Mouse (Mus musculus): ENCODE data around the gene Cebpzos. TPM values are rescaled to one million over a fixed set of nuclear protein-coding genes. Genes with fewer than 3 reads are reported as not detected.

Cebpzos gene
- 106 and 123 TPM in 2 replicates for polyA plus RNA-seq (2014; fragmentation: Nextera tagmentation; extraction: Ambion mirVana)

DNA sequence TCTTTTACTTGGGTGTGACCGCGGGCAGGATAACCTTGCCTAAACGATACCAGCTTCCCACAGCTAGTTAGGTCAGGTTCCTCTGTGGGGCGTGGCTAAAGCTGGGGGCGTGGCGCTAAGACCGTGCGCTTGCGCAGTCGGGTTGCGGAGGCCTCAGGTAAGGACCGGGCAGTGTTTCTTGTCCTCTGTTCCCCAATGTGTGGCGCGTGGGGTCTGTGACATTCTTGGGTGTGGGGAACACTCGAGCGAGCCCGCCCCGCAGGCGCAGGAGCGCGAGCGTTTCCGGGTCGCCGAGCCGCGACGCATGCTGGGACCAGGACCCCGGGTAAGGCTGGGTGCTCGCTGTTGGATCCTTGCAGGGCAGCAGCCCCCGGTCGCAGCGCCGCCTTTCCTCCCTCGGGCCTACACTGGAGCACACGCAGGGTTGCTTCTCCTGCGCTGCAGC, at the start of gene Cebpzos:
Cebpzos (plus strand) TSS at position 132 of the 445 bp plus-strand sequence.
- Histone ChIP-seq H3K27me3 (ENCODE audit: control insufficient read depth, insufficient read depth, low read length) (no peaks in the 10 kb centered on the region), H3K9me3 (replicated peaks; ENCODE audit: control insufficient read depth, low read length) (no peaks in the 10 kb centered on the region), H3K36me3 (replicated peaks; ENCODE audit: control insufficient read depth, insufficient read depth, low read depth, low read length) (peaks cover 4% of the 10 kb centered on the region), H3K4me2 (ENCODE audit: low read depth, low read length) (peak within 1 kb of the TSS; percentile 63), H3K9ac (replicated peaks; ENCODE audit: low read length) (peak within 1 kb of the TSS; percentile 77), H3K4me1 (ENCODE audit: control insufficient read depth, insufficient read depth, low read length) (no peaks in the 10 kb centered on the region; the same call in 1 of the 2 replicates), H3K4me3 (ENCODE audit: low read depth, low read length) (peak within 1 kb of the TSS; percentile 58), H3K27ac (replicated peaks; ENCODE audit: low read depth, low read length) (peak within 1 kb of the TSS; percentile 76)
- DNase-seq (ENCODE audit: low spot score) (peak; percentile 92), ATAC-seq (replicated peaks; ENCODE audit: insufficient number of reproducible peaks, low FRiP score, low TSS enrichment, low read depth) (peak; percentile 94)
- under 1% methylated on average over 37 of the region's 37 CpGs for WGBS

DNA sequence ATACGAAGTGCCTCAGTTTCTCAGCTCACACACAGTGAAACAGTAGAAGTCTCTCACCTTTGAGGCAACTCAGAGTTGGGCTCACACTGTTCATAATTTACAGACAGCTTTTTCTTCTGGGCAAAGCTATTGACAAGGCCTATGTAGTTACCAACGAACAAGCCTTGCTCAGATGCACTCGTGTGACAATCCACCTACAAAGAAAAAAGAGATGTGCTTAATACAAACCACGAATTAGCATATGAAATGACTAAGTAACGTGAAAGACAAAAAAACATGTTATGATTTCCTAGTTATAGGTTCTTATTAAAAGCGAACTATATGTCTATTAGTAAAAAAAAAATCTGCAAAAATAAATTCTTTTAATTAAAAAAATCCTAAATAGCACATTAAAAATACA, 42.4 kb upstream of the Cebpzos start:
- Histone ChIP-seq H3K27me3 (ENCODE audit: control insufficient read depth, insufficient read depth, low read length) (no peaks in the 10 kb centered on the region), H3K9ac (replicated peaks; ENCODE audit: low read length) (no peak overlapping the region), H3K9me3 (replicated peaks; ENCODE audit: control insufficient read depth, low read length) (no peaks in the 10 kb centered on the region), H3K4me1 (ENCODE audit: control insufficient read depth, insufficient read depth, low read length) (no peaks in the 10 kb centered on the region), H3K36me3 (replicated peaks; ENCODE audit: control insufficient read depth, insufficient read depth, low read depth, low read length) (no peaks in the 10 kb centered on the region), H3K4me3 (ENCODE audit: low read depth, low read length) (no peak overlapping the region), H3K27ac (replicated peaks; ENCODE audit: low read depth, low read length) (no peak overlapping the region), H3K4me2 (ENCODE audit: low read depth, low read length) (no peak overlapping the region)
- no peak for ATAC-seq (replicated peaks; ENCODE audit: insufficient number of reproducible peaks, low FRiP score, low TSS enrichment, low read depth)
- 92% methylated on average over 6 of the region's 6 CpGs for WGBS
- no peak for DNase-seq (ENCODE audit: low spot score)

DNA sequence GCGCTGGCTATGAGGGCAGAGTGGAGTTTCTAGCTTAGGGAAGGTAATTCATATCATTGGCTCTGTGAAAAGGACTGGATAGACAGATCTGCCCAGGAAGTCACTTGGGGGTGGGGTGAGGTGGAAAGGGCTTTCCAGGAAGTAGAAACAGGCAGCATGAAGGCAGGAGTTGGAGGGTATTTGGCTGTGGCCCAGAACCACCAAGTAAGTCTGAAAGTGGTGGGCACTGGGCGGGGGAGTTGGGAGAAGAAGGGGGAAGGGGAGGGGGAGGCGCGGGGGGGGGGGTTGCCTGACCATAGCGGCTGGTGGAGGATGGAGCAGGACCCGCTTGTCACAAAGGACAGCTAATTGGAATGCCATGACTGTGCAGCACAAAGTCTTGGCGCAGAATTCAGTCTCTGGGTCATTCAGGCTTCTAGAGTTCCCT, 34.4 kb upstream of the Cebpzos start:
- Histone ChIP-seq H3K27me3 (ENCODE audit: control insufficient read depth, insufficient read depth, low read length) (no peaks in the 10 kb centered on the region), H3K4me2 (ENCODE audit: low read depth, low read length) (peak overlapping the region; percentile 64), H3K9ac (replicated peaks; ENCODE audit: low read length) (peak overlapping the region; percentile 79), H3K9me3 (replicated peaks; ENCODE audit: control insufficient read depth, low read length) (no peaks in the 10 kb centered on the region), H3K4me1 (ENCODE audit: control insufficient read depth, insufficient read depth, low read length) (no peaks in the 10 kb centered on the region), H3K36me3 (replicated peaks; ENCODE audit: control insufficient read depth, insufficient read depth, low read depth, low read length) (no peaks in the 10 kb centered on the region), H3K4me3 (ENCODE audit: low read depth, low read length) (peak overlapping the region; percentile 44), H3K27ac (replicated peaks; ENCODE audit: low read depth, low read length) (no peak overlapping the region)
- 13% methylated on average over 5 of the region's 7 CpGs for WGBS
- DNase-seq (ENCODE audit: low spot score) (peak; percentile 13), ATAC-seq (replicated peaks; ENCODE audit: insufficient number of reproducible peaks, low FRiP score, low TSS enrichment, low read depth) (peak; percentile 51)

DNA sequence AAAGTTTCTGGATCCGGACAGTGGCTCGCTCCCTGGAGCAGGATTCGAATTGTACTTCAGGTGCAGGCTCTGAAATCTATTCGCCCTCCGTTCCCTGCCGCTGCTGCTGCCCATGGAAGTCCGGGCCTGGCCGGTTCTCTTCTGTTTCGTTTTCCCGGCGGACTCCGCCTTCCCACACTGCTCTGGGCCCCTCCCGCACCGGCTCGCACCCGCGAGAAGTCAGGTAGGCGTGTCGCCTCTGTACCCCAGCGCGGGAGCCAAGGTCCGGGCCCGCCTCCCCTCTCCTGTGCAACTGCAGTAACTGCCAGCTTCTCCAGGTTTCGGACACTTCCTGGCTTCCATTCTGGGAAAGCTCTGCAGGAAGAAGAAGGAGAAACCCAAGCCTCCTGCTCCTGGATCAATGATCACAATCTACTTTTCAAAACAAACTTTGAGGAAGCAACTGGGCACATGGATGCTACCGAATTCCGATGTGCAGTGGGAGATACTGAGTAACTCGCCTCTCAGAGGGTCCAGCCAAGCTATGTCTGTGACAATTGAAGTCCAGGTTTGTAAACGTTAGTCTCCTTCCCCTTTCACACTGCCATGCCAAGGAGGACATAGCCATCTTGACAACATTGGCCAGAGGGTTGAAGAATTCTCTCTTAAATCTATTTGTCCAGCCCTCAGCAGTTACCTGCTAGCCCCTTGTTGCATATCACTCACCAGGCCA, 33.7 kb upstream of the Cebpzos start, which contains the start of gene Eif2ak2:
Eif2ak2 (minus strand) TSS at position 173 of the 712 bp plus-strand sequence.
- DNase-seq (ENCODE audit: low spot score) (peak; percentile 86), ATAC-seq (replicated peaks; ENCODE audit: insufficient number of reproducible peaks, low FRiP score, low TSS enrichment, low read depth) (peak; percentile 96)
- Histone ChIP-seq H3K27me3 (ENCODE audit: control insufficient read depth, insufficient read depth, low read length) (no peaks in the 10 kb centered on the region), H3K4me1 (ENCODE audit: control insufficient read depth, insufficient read depth, low read length) (no peaks in the 10 kb centered on the region), H3K4me3 (ENCODE audit: low read depth, low read length) (peak within 1 kb of the TSS; percentile 44), H3K36me3 (replicated peaks; ENCODE audit: control insufficient read depth, insufficient read depth, low read depth, low read length) (no peaks in the 10 kb centered on the region), H3K27ac (replicated peaks; ENCODE audit: low read depth, low read length) (no peak within 1 kb of the TSS), H3K9ac (replicated peaks; ENCODE audit: low read length) (peak within 1 kb of the TSS; percentile 79), H3K4me2 (ENCODE audit: low read depth, low read length) (peak within 1 kb of the TSS; percentile 64), H3K9me3 (replicated peaks; ENCODE audit: control insufficient read depth, low read length) (no peaks in the 10 kb centered on the region)
- WGBS = 3% methylated on average over 28 of the region's 28 CpGs

DNA sequence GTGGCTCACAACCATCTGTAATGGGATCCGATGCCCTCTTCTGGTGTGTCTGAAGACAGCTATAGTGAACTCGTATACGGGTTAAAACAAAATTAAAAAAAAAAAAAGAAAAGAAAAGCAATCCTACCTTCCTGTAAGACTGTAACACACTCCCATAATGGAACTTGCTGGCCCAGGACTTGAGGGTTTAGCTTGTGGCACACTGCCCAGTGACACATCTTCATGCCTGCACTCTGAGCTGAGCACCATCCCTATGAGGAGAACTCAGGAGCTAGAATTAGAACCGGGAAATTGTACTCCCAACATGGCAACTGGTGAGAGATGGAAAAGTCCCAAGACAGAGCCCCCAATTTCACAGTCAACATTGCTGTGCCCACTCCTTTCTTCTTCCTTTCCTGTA, 33.0 kb upstream of the Cebpzos start:
- H3K4me3 ChIP-seq (ENCODE audit: low read depth, low read length) = no peak overlapping the region
- H3K4me2 ChIP-seq (ENCODE audit: low read depth, low read length) = no peak overlapping the region
- H3K9me3 ChIP-seq (replicated peaks; ENCODE audit: control insufficient read depth, low read length) = no peaks in the 10 kb centered on the region
- no peaks in the 10 kb centered on the region for H3K36me3 ChIP-seq (replicated peaks; ENCODE audit: control insufficient read depth, insufficient read depth, low read depth, low read length)
- H3K4me1 ChIP-seq (ENCODE audit: control insufficient read depth, insufficient read depth, low read length) = no peaks in the 10 kb centered on the region
- no peak for ATAC-seq (replicated peaks; ENCODE audit: insufficient number of reproducible peaks, low FRiP score, low TSS enrichment, low read depth)
- no peak overlapping the region for H3K27ac ChIP-seq (replicated peaks; ENCODE audit: low read depth, low read length)
- H3K27me3 ChIP-seq (ENCODE audit: control insufficient read depth, insufficient read depth, low read length) = no peaks in the 10 kb centered on the region
- no peak for DNase-seq (ENCODE audit: low spot score)
- WGBS = 83% methylated on average over 4 of the region's 4 CpGs
- H3K9ac ChIP-seq (replicated peaks; ENCODE audit: low read length) = no peak overlapping the region

DNA sequence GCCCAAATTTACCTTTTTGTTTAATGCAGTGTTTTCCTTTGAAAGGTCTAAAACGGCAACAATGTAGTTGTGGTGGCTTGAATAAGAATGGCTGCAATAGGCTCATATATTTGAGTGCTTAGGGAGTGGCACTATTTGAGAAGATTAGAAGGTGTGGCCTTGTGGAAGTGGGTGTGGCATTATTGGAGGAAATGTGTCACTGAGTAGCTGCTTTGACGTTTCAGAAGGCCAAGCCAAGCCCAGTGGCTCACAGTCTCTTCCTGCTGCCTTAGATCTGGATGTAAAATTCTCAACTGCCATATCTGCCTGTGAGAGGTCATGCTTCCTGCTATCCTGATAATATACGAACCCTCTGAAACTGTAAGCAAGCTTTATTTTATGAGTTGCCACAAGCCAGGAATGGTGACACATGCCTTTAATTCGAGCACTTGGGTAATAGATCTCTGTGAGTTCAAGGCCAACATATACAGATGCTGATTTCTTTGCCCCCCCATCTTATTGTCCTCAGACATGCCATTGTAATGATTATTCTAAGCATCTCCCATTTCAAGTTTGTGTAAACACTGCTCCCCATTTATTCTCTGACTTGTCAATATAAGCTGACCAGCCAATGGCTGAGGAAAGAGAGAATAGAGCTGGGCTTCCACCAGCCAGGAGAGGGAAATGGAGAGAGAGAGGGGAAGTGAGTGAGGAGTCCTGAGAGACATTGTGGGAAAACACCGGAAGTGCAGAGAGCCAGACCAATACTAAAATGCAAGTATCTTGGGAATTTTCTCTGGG, 30.8 kb upstream of the Cebpzos start:
- no peaks in the 10 kb centered on the region for H3K9me3 ChIP-seq (replicated peaks; ENCODE audit: control insufficient read depth, low read length)
- WGBS = 88% methylated on average over 5 of the region's 5 CpGs
- no peaks in the 10 kb centered on the region for H3K27me3 ChIP-seq (ENCODE audit: control insufficient read depth, insufficient read depth, low read length)
- no peak overlapping the region for H3K27ac ChIP-seq (replicated peaks; ENCODE audit: low read depth, low read length)
- no peak overlapping the region for H3K4me2 ChIP-seq (ENCODE audit: low read depth, low read length)
- no peaks in the 10 kb centered on the region for H3K4me1 ChIP-seq (ENCODE audit: control insufficient read depth, insufficient read depth, low read length)
- no peak overlapping the region for H3K4me3 ChIP-seq (ENCODE audit: low read depth, low read length)
- ATAC-seq (replicated peaks; ENCODE audit: insufficient number of reproducible peaks, low FRiP score, low TSS enrichment, low read depth) (no peak), DNase-seq (ENCODE audit: low spot score) (no peak)
- H3K9ac ChIP-seq (replicated peaks; ENCODE audit: low read length) = no peak overlapping the region
- no peaks in the 10 kb centered on the region for H3K36me3 ChIP-seq (replicated peaks; ENCODE audit: control insufficient read depth, insufficient read depth, low read depth, low read length)

DNA sequence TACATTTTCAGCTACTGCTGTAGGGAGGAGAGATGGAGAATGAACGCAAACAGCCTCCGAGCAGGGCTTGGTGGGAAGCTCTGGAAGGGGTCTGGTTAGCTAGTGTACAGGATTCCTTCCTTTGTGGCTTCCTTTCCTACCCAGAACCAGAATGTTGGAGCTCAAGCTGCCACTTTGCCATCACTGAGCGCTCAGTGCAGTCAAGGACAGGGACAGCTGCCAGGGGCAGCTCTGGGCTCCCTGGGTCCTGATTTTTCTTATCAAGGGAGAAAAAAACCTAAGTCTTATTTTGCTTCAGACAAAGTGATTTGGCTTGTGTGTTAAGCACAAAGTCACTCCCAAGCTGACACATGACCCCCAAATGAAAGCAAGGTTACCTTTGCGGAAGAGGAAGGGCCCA, 27.7 kb upstream of the Cebpzos start:
- no peaks in the 10 kb centered on the region for H3K36me3 ChIP-seq (replicated peaks; ENCODE audit: control insufficient read depth, insufficient read depth, low read depth, low read length)
- H3K9me3 ChIP-seq (replicated peaks; ENCODE audit: control insufficient read depth, low read length) = no peaks in the 10 kb centered on the region
- 82% methylated on average over 4 of the region's 4 CpGs for WGBS
- H3K4me2 ChIP-seq (ENCODE audit: low read depth, low read length) = no peak overlapping the region
- H3K27ac ChIP-seq (replicated peaks; ENCODE audit: low read depth, low read length) = no peak overlapping the region
- H3K4me3 ChIP-seq (ENCODE audit: low read depth, low read length) = no peak overlapping the region
- DNase-seq (ENCODE audit: low spot score) (no peak), ATAC-seq (replicated peaks; ENCODE audit: insufficient number of reproducible peaks, low FRiP score, low TSS enrichment, low read depth) (no peak)
- no peaks in the 10 kb centered on the region for H3K27me3 ChIP-seq (ENCODE audit: control insufficient read depth, insufficient read depth, low read length)
- no peak overlapping the region for H3K9ac ChIP-seq (replicated peaks; ENCODE audit: low read length)
- no peaks in the 10 kb centered on the region for H3K4me1 ChIP-seq (ENCODE audit: control insufficient read depth, insufficient read depth, low read length)

DNA sequence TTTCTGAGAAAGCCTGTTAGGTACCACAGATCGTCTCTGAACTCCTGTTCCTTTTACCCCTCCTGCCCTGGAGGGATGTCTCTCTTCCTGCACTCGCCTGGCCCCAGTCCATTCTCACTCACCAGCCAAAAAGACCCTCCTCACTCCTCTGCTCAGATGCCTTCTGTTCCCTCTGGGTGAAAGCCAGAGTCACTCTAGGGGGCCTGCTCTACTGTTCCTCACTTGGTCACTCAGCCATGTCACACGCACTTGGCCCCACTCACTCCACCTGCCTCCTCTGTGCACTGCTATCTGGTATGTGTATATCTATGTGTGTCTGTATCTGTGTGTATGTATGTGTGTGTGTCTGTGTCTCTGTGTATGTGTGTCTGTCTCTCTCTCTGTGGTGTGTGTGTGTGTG, 27.1 kb upstream of the Cebpzos start:
- Histone ChIP-seq H3K9me3 (replicated peaks; ENCODE audit: control insufficient read depth, low read length) (no peaks in the 10 kb centered on the region), H3K27ac (replicated peaks; ENCODE audit: low read depth, low read length) (no peak overlapping the region), H3K9ac (replicated peaks; ENCODE audit: low read length) (no peak overlapping the region), H3K4me3 (ENCODE audit: low read depth, low read length) (no peak overlapping the region), H3K4me1 (ENCODE audit: control insufficient read depth, insufficient read depth, low read length) (no peaks in the 10 kb centered on the region), H3K4me2 (ENCODE audit: low read depth, low read length) (no peak overlapping the region), H3K36me3 (replicated peaks; ENCODE audit: control insufficient read depth, insufficient read depth, low read depth, low read length) (no peaks in the 10 kb centered on the region), H3K27me3 (ENCODE audit: control insufficient read depth, insufficient read depth, low read length) (no peaks in the 10 kb centered on the region)
- 35% methylated on average over 3 of the region's 3 CpGs for WGBS
- no peak for DNase-seq (ENCODE audit: low spot score)
- no peak for ATAC-seq (replicated peaks; ENCODE audit: insufficient number of reproducible peaks, low FRiP score, low TSS enrichment, low read depth)
